Mouse (Mus musculus): ENCODE data around the gene Zfp292.

Gene Zfp292

GRCm38 (mm10) chr4:34881851-34882250 is 909 bp downstream of the Zfp292 start:
- no peak for DNase-seq

GRCm38 (mm10) chr4:34880921-34881650 is 1.7 kb downstream of the Zfp292 start:
- no peak for DNase-seq

GRCm38 (mm10) chr4:34874234-34874633 is 8.5 kb downstream of the Zfp292 start:
- no peak for DNase-seq

GRCm38 (mm10) chr4:34872896-34873495 is 9.8 kb downstream of the Zfp292 start:
- no peak for DNase-seq

GRCm38 (mm10) chr4:34869813-34870212 is 12.9 kb downstream of the Zfp292 start:
- DNase-seq, result no peak

GRCm38 (mm10) chr4:34861438-34861837 is 21.3 kb downstream of the Zfp292 start:
- DNase-seq, result no peak

- DNase-seq, result no peak
These were observed 23.3 kb downstream of the Zfp292 start for GRCm38 (mm10) chr4:34859416-34859815.

GRCm38 (mm10) chr4:34858903-34859302 is 23.9 kb downstream of the Zfp292 start:
- DNase-seq, result no peak

- no peak for DNase-seq
These were observed 26.8 kb downstream of the Zfp292 start for GRCm38 (mm10) chr4:34855966-34856365.

- no peak for DNase-seq
These were observed 30.7 kb downstream of the Zfp292 start for GRCm38 (mm10) chr4:34852051-34852450.

GRCm38 (mm10) chr4:34850156-34850555 is 32.6 kb downstream of the Zfp292 start:
- no peak for DNase-seq

- DNase-seq, result no peak
These were observed 35.0 kb downstream of the Zfp292 start for GRCm38 (mm10) chr4:34847679-34848309.

GRCm38 (mm10) chr4:34843839-34844238 is 38.9 kb downstream of the Zfp292 start:
- DNase-seq, result no peak

GRCm38 (mm10) chr4:34842826-34843225 is 39.9 kb downstream of the Zfp292 start:
- DNase-seq, result no peak

- DNase-seq, result no peak
These were observed 51.3 kb downstream of the Zfp292 start for GRCm38 (mm10) chr4:34831496-34831895.

GRCm38 (mm10) chr4:34829456-34829855 is 53.3 kb downstream of the Zfp292 start:
- no peak for DNase-seq

GRCm38 (mm10) chr4:34823901-34824300 is 58.9 kb downstream of the Zfp292 start:
- DNase-seq, result no peak

- DNase-seq, result no peak
These were observed 62.9 kb downstream of the Zfp292 start for GRCm38 (mm10) chr4:34819904-34820303.

- DNase-seq, result no peak
These were observed 81.4 kb downstream of the Zfp292 start for GRCm38 (mm10) chr4:34801166-34802034.

GRCm38 (mm10) chr4:34798005-34798404 is 84.8 kb downstream of the Zfp292 start:
- DNase-seq, result no peak

GRCm38 (mm10) chr4:34797294-34797983 is 85.3 kb downstream of the Zfp292 start:
- DNase-seq, result no peak

- no peak for DNase-seq
These were observed 86.5 kb downstream of the Zfp292 start for GRCm38 (mm10) chr4:34796294-34796693.

GRCm38 (mm10) chr4:34786476-34786875 is 96.3 kb downstream of the Zfp292 start:
- no peak for DNase-seq
